Comparison of ENCODE assay signal across 25 mouse cellular contexts in genomic region chr1:64085361-64085760, GRCm38 (mm10). TPM values are rescaled to one million over a fixed set of nuclear protein-coding genes. Genes with fewer than 3 reads are reported as not detected.
DNase-seq lines count a peak whose midpoint lies in the region; ATAC-seq and TF ChIP-seq lines count a peak whose summit lies in the region.
"Had no signal": no experiment of that assay in that cellular context is flagged by ENCODE, and none has a peak within 500 bp of the region (broad histone marks: within the 10 kb centered on the region; RNA-seq: fewer than 3 reads in every experiment).

No protein-coding gene starts in this region.

- H3K36me3 ChIP-seq in embryonic facial prominence, embryonic 14.5 days (ENCODE audit: control insufficient read depth, insufficient read depth, low read length) = no peaks in the 10 kb centered on the region
- no peaks in the 10 kb centered on the region for H3K36me3 ChIP-seq in embryonic facial prominence, embryonic 10.5 days (replicated peaks)
- H3K36me3 ChIP-seq in intestine, postnatal 0 days (ENCODE audit: control insufficient read depth, insufficient read depth) = no peaks in the 10 kb centered on the region
- no peaks in the 10 kb centered on the region for H3K36me3 ChIP-seq in intestine, embryonic 15.5 days
- no peaks in the 10 kb centered on the region for H3K36me3 ChIP-seq in small intestine, adult 2 months (ENCODE audit: control insufficient read depth, insufficient read depth, low read length)
- H3K36me3 ChIP-seq: embryonic facial prominence, embryonic 15.5 days; forebrain, embryonic 12.5 days; forebrain, embryonic 15.5 days; G1E; heart, embryonic 12.5 days; heart, embryonic 15.5 days; hindbrain, embryonic 12.5 days; hindbrain, embryonic 15.5 days had no signal

- whole genome bisulfite sequencing in embryonic facial prominence, embryonic 14.5 days = 65% methylated on average over 4 of the region's 4 CpGs
- 78% methylated on average over 4 of the region's 4 CpGs for WGBS in embryonic facial prominence, embryonic 10.5 days
- 45% methylated on average over 4 of the region's 4 CpGs for WGBS in intestine, postnatal 0 days
- WGBS in intestine, embryonic 15.5 days = 60% methylated on average over 4 of the region's 4 CpGs
- WGBS in small intestine, adult 2 months = 25% methylated on average over 4 of the region's 4 CpGs

- no peaks in the 10 kb centered on the region for H3K9me3 ChIP-seq in embryonic facial prominence, embryonic 14.5 days (ENCODE audit: control insufficient read depth, low read length)
- no peaks in the 10 kb centered on the region for H3K9me3 ChIP-seq in embryonic facial prominence, embryonic 10.5 days
- H3K9me3 ChIP-seq in intestine, postnatal 0 days (ENCODE audit: control insufficient read depth) = no peaks in the 10 kb centered on the region
- H3K9me3 ChIP-seq in intestine, embryonic 15.5 days = no peaks in the 10 kb centered on the region
- H3K9me3 ChIP-seq: embryonic facial prominence, embryonic 15.5 days; forebrain, embryonic 12.5 days; forebrain, embryonic 15.5 days; G1E; heart, embryonic 12.5 days; heart, embryonic 15.5 days; hindbrain, embryonic 12.5 days; hindbrain, embryonic 15.5 days had no signal

- DNase-seq in embryonic facial prominence, embryonic 14.5 days (ENCODE audit: low spot score) = no peak
- DNase-seq in embryonic facial prominence, embryonic 10.5 days (ENCODE audit: low spot score) = no peak
- no peak for DNase-seq in left cerebral cortex, adult 2 months (ENCODE audit: extremely low spot score in 1 of 2, low spot score in 2 of 2)
- DNase-seq in left cerebral cortex, postnatal 14 days (ENCODE audit: low spot score in 2 of 2) = no peak
- no peak for DNase-seq in thymus, postnatal 10 days (ENCODE audit: low spot score in 2 of 2)
- DNase-seq: adrenal gland, adult 2 months; adrenal gland, postnatal 14 days; cerebellum, adult 11 months; cerebellum, adult 9-11 months; embryo, embryonic 11 days; gastrocnemius, postnatal 14 days; heart, postnatal 10 days; kidney, adult 11 months had no signal

- H3K4me1 ChIP-seq in embryonic facial prominence, embryonic 14.5 days (ENCODE audit: control insufficient read depth, insufficient read depth, low read length) = peaks cover 29% of the 10 kb centered on the region
- H3K4me1 ChIP-seq in embryonic facial prominence, embryonic 10.5 days = peaks cover 23% of the 10 kb centered on the region
- H3K4me1 ChIP-seq in intestine, postnatal 0 days (replicated peaks; ENCODE audit: control insufficient read depth, insufficient read depth, low read length) = peaks cover 10% of the 10 kb centered on the region; the same call in 1 of the 2 replicates
- peaks cover 18% of the 10 kb centered on the region for H3K4me1 ChIP-seq in intestine, embryonic 15.5 days (replicated peaks)
- peaks cover 15% of the 10 kb centered on the region for H3K4me1 ChIP-seq in small intestine, adult 2 months (ENCODE audit: control insufficient read depth, insufficient read depth, insufficient read length, low read length)

- H3K27ac ChIP-seq in embryonic facial prominence, embryonic 14.5 days (replicated peaks; ENCODE audit: low read depth, low read length) = no peak overlapping the region
- no peak overlapping the region for H3K27ac ChIP-seq in embryonic facial prominence, embryonic 10.5 days (replicated peaks)
- H3K27ac ChIP-seq in intestine, postnatal 0 days (ENCODE audit: low read depth, low read length) = no peak overlapping the region
- no peak overlapping the region for H3K27ac ChIP-seq in intestine, embryonic 15.5 days
- H3K27ac ChIP-seq in left cerebral cortex, adult 2 months = peak overlapping the region; percentile 19; the same call in 1 of the 2 replicates
- H3K27ac ChIP-seq in small intestine, adult 2 months (ENCODE audit: insufficient read depth, low read depth, low read length) = 0 out of 2 replicates have a peak overlapping the region, but pooled peaks have one; percentile 0
- H3K27ac ChIP-seq: embryonic facial prominence, embryonic 15.5 days; forebrain, embryonic 12.5 days; forebrain, embryonic 15.5 days; heart, embryonic 15.5 days; hindbrain, embryonic 12.5 days; hindbrain, embryonic 15.5 days had no signal

- no peak overlapping the region for H3K9ac ChIP-seq in embryonic facial prominence, embryonic 14.5 days (ENCODE audit: low read depth, low read length)
- H3K9ac ChIP-seq in intestine, postnatal 0 days (ENCODE audit: low read depth, low read length) = no peak overlapping the region
- H3K9ac ChIP-seq in intestine, embryonic 15.5 days = no peak overlapping the region
- H3K9ac ChIP-seq: embryonic facial prominence, embryonic 15.5 days; forebrain, embryonic 12.5 days; forebrain, embryonic 15.5 days; heart, embryonic 12.5 days; heart, embryonic 15.5 days; hindbrain, embryonic 12.5 days; hindbrain, embryonic 15.5 days had no signal

- intact Hi-C loops in left cerebral cortex, adult 2 months (cut with DNase I) = no loop called here
- intact Hi-C loops in left cerebral cortex, postnatal 14 days (cut with DNase I) = no loop called here

- no peak for TF ChIP-seq CTCF in intestine, postnatal 0 days (IDR thresholded peaks at IDR 0.05; ENCODE audit: low read depth)
- TF ChIP-seq CTCF in left cerebral cortex, adult 2 months (IDR thresholded peaks at IDR 0.05) = no peak
- TF ChIP-seq CTCF in small intestine, adult 2 months (IDR thresholded peaks at IDR 0.05; ENCODE audit: extremely low read depth, insufficient read length, insufficient replicate concordance, low read depth, low read length) = no peak

- ATAC-seq in embryonic facial prominence, embryonic 14.5 days (ENCODE audit: low read depth) = peak; percentile 46; the same call in 1 of the 2 replicates
- 0 out of 2 replicates have a peak, but pooled peaks have one; percentile 37 for ATAC-seq in intestine, postnatal 0 days
- ATAC-seq in intestine, embryonic 15.5 days = no peak
- ATAC-seq: forebrain, embryonic 15.5 days had no signal

- no peaks in the 10 kb centered on the region for H3K27me3 ChIP-seq in embryonic facial prominence, embryonic 14.5 days (replicated peaks; ENCODE audit: control insufficient read depth, insufficient read depth, low read length)
- H3K27me3 ChIP-seq in embryonic facial prominence, embryonic 10.5 days (replicated peaks; ENCODE audit: low read depth, poor library complexity, severe bottlenecking) = no peaks in the 10 kb centered on the region
- H3K27me3 ChIP-seq in intestine, postnatal 0 days (replicated peaks; ENCODE audit: control insufficient read depth, insufficient read depth, low read length) = no peaks in the 10 kb centered on the region
- H3K27me3 ChIP-seq in intestine, embryonic 15.5 days (replicated peaks) = no peaks in the 10 kb centered on the region
- H3K27me3 ChIP-seq in small intestine, adult 2 months (ENCODE audit: control insufficient read depth, insufficient read depth, low read length) = no peaks in the 10 kb centered on the region
- H3K27me3 ChIP-seq: CH12.LX; embryonic facial prominence, embryonic 15.5 days; forebrain, embryonic 12.5 days; forebrain, embryonic 15.5 days; heart, embryonic 12.5 days; heart, embryonic 15.5 days; hindbrain, embryonic 12.5 days; hindbrain, embryonic 15.5 days had no signal

- no peak overlapping the region for H3K4me3 ChIP-seq in embryonic facial prominence, embryonic 14.5 days (ENCODE audit: low read depth, low read length)
- H3K4me3 ChIP-seq in embryonic facial prominence, embryonic 10.5 days = no peak overlapping the region
- H3K4me3 ChIP-seq in intestine, postnatal 0 days (ENCODE audit: low read depth, low read length) = no peak overlapping the region
- no peak overlapping the region for H3K4me3 ChIP-seq in intestine, embryonic 15.5 days (replicated peaks)
- no peak overlapping the region for H3K4me3 ChIP-seq in left cerebral cortex, adult 2 months
- no peak overlapping the region for H3K4me3 ChIP-seq in small intestine, adult 2 months (ENCODE audit: low read depth, low read length)
- H3K4me3 ChIP-seq: embryonic facial prominence, embryonic 15.5 days; forebrain, embryonic 12.5 days; forebrain, embryonic 15.5 days; heart, embryonic 12.5 days; heart, embryonic 15.5 days; hindbrain, embryonic 12.5 days; hindbrain, embryonic 15.5 days had no signal

- TF ChIP-seq POLR2A in small intestine, adult 2 months (IDR thresholded peaks at IDR 0.05; ENCODE audit: low read depth, low read length) = no peak

- no peak overlapping the region for H3K4me2 ChIP-seq in embryonic facial prominence, embryonic 14.5 days (ENCODE audit: low read depth, low read length)
- no peak overlapping the region for H3K4me2 ChIP-seq in intestine, postnatal 0 days (replicated peaks; ENCODE audit: low read depth)
- no peak overlapping the region for H3K4me2 ChIP-seq in intestine, embryonic 15.5 days (replicated peaks)
- H3K4me2 ChIP-seq: embryonic facial prominence, embryonic 15.5 days; forebrain, embryonic 12.5 days; forebrain, embryonic 15.5 days; heart, embryonic 12.5 days; heart, embryonic 15.5 days; hindbrain, embryonic 12.5 days; hindbrain, embryonic 15.5 days had no signal

RNA-seq across cellular contexts. Expression of gene Klf7, which starts 36.7 kb away (rescaled TPM):
- 26.1 and 27.7 TPM in 2 replicates for polyA plus RNA-seq in embryonic facial prominence, embryonic 14.5 days (2014; fragmentation: Nextera tagmentation; extraction: Ambion mirVana)
- 14.8 and 15.2 TPM in 2 replicates for polyA plus RNA-seq in embryonic facial prominence, embryonic 10.5 days (2016; fragmentation: Nextera tagmentation; extraction: Ambion mirVana)
- polyA plus RNA-seq in intestine, postnatal 0 days (2015; fragmentation: Nextera tagmentation; extraction: Ambion mirVana) = 11.3 and 11.9 TPM in 2 replicates
- polyA plus RNA-seq in intestine, embryonic 15.5 days (2015; fragmentation: Nextera tagmentation; extraction: Ambion mirVana) = 24.8 and 27.3 TPM in 2 replicates
- total RNA-seq in left cerebral cortex, adult 2 months (2021) = 10 to 100 TPM; 41.1 to 46.5 TPM
- 10 to 100 TPM; 54.2 to 55.8 TPM for total RNA-seq in left cerebral cortex, postnatal 14 days (2021)
- polyA plus RNA-seq in small intestine, adult 2 months (2012; rRNA removed) = 4.0 and 4.1 TPM in 2 replicates
- polyA plus RNA-seq: G1E had no signal

Comparison
In these comparisons a context has a peak if more than half of its experiments do, and no peak if none do; other contexts are left out.
1. H3K27ac ChIP-seq: peak in left cerebral cortex, adult 2 months (single experiment) and small intestine, adult 2 months (single experiment); none in embryonic facial prominence, embryonic 14.5 days (single experiment), embryonic facial prominence, embryonic 10.5 days (single experiment), intestine, postnatal 0 days (single experiment) and intestine, embryonic 15.5 days (single experiment).